Mouse (Mus musculus) heart, postnatal 36 days (tissue): ENCODE data around the gene Sox30. TPM values are rescaled to one million over a fixed set of nuclear protein-coding genes. Genes with fewer than 3 reads are reported as not detected.

Source experiments
- DNase-seq, 2 experiments: peaks; one replicate each; pipeline ENCODE4 v3.0.0; 2021 to 2022
- intact Hi-C: fragments of 180-260 bp; cut with DNase I; formaldehyde crosslinking; loops from one replicate; pipeline ENCODE4 v1.15.1; 2025
- total RNA-seq, 2 experiments: library from RNA; stranded (reverse); gene quantifications; 2 replicates each; pipeline ENCODE4 v1.2.3; 2021

The Sox30 gene
- total RNA-seq, 2 experiments from 2014 or later: 0.14 to 0.17 TPM

- DNase-seq: no peak
- intact Hi-C loops: loop anchor here (5.0 kb wide), 1 partner anchor 37 kb away; no protein-coding TSS in a partner anchor
These were observed 74.2 kb downstream of the Sox30 start for GRCm38 (mm10) chr11:46054311-46054710.

- intact Hi-C loops: loop anchor here (5.0 kb wide), 1 partner anchor 38 kb away; no protein-coding TSS in a partner anchor
- DNase-seq: no peak
These were observed 75.1 kb downstream of the Sox30 start for GRCm38 (mm10) chr11:46054911-46055895.

GRCm38 (mm10) chr11:46055896-46056769 is 76.0 kb downstream of the Sox30 start, which contains the start of gene Adam19:
Adam19 (plus strand) TSS chr11:46055992.
- intact Hi-C loops: loop anchor here (2.0 kb wide), 1 partner anchor 15 kb away; no protein-coding TSS in a partner anchor
- DNase-seq: peak; percentile 77 to 86

GRCm38 (mm10) chr11:46056770-46057411 is 76.8 kb downstream of the Sox30 start:
- peak; percentile 57 to 71 for DNase-seq
- intact Hi-C loops: loop anchor here (2.0 kb wide), 1 partner anchor 14 kb away; no protein-coding TSS in a partner anchor

- DNase-seq: no peak
- intact Hi-C loops: no loop called here
These were observed 77.9 kb downstream of the Sox30 start for GRCm38 (mm10) chr11:46058011-46058410.

GRCm38 (mm10) chr11:46058916-46059315 is 78.8 kb downstream of the Sox30 start:
- intact Hi-C loops: no loop called here

GRCm38 (mm10) chr11:46059887-46060650 is 80.0 kb downstream of the Sox30 start:
- peak in 1 of 2 experiments; percentile 42 for DNase-seq
- intact Hi-C loops: no loop called here

More at GRCm38 (mm10) chr11:46058916-46059315, 78.8 kb downstream of the Sox30 start:
- no peak for DNase-seq

- no peak for DNase-seq
- intact Hi-C loops: no loop called here
These were observed 80.5 kb downstream of the Sox30 start for GRCm38 (mm10) chr11:46060651-46061020.

GRCm38 (mm10) chr11:46061776-46062445 is 81.8 kb downstream of the Sox30 start:
- DNase-seq: no peak

GRCm38 (mm10) chr11:46062569-46062968 is 82.5 kb downstream of the Sox30 start:
- no peak for DNase-seq
- intact Hi-C loops: loop anchor here (2.0 kb wide), 1 partner anchor 50 kb away; no protein-coding TSS in a partner anchor

More at GRCm38 (mm10) chr11:46061776-46062445, 81.8 kb downstream of the Sox30 start:
- intact Hi-C loops: loop anchor here (2.0 kb wide), 1 partner anchor 51 kb away; no protein-coding TSS in a partner anchor

GRCm38 (mm10) chr11:46062993-46063731 is 83.1 kb downstream of the Sox30 start:
- intact Hi-C loops: loop anchor here (2.0 kb wide), 1 partner anchor 50 kb away; no protein-coding TSS in a partner anchor
- peak; percentile 55 to 63 for DNase-seq

- peak in 1 of 2 experiments; percentile 67 for DNase-seq
- intact Hi-C loops: loop anchor here (2.0 kb wide), 1 partner anchor 58 kb away; no protein-coding TSS in a partner anchor
These were observed 84.7 kb downstream of the Sox30 start for GRCm38 (mm10) chr11:46064767-46065166.

- intact Hi-C loops: loop anchor here (2.0 kb wide), 1 partner anchor 57 kb away; no protein-coding TSS in a partner anchor
- peak; percentile 71 to 78 for DNase-seq
These were observed 85.3 kb downstream of the Sox30 start for GRCm38 (mm10) chr11:46065201-46066011.
